Mouse (Mus musculus) inflammation-experienced regulatory T-cells, adult 6 months (primary cell): ENCODE measurements around the gene Mier1. TPM values are rescaled to one million over a fixed set of nuclear protein-coding genes. Genes with fewer than 3 reads are reported as not detected.

Source experiments
- ATAC-seq: one replicate; pipeline ENCODE4 v1.8.0; 2017
- polyA plus RNA-seq, 3 experiments: library from polyadenylated mRNA; unstranded; fragments of 100-300 nt; shearing (Covaris generic); gene quantifications; one replicate each; pipeline ENCODE4 v1.2.1; 2017

The Mier1 gene
- polyA plus RNA-seq: 10 to 100 TPM; 67.5 to 88.1 (median 83.0) TPM

GRCm38 (mm10) chr4:103114184-103115111 lies at the start of gene Mier1, which contains the start of gene Wdr78:
TSS of gene Mier1 (plus strand) at chr4:103114390.
TSS of gene Wdr78 (minus strand) at chr4:103114555.
- peak; percentile 91 for ATAC-seq

- ATAC-seq: no peak
Measured at GRCm38 (mm10) chr4:103064421-103064820, 49.8 kb upstream of the Mier1 start.

GRCm38 (mm10) chr4:103064976-103065375 lies 49.2 kb upstream of the Mier1 start:
- ATAC-seq: no peak

GRCm38 (mm10) chr4:103067906-103068655 lies 46.1 kb upstream of the Mier1 start:
- ATAC-seq: no peak

GRCm38 (mm10) chr4:103070631-103071030 lies 43.6 kb upstream of the Mier1 start:
- no peak for ATAC-seq

GRCm38 (mm10) chr4:103085237-103085636 lies 29.0 kb upstream of the Mier1 start:
- no peak for ATAC-seq

GRCm38 (mm10) chr4:103095921-103096320 lies 18.3 kb upstream of the Mier1 start:
- peak; percentile 75 for ATAC-seq

- no peak for ATAC-seq
Measured at GRCm38 (mm10) chr4:103098532-103098931, 15.7 kb upstream of the Mier1 start.

GRCm38 (mm10) chr4:103112651-103113050 lies 1.5 kb upstream of the Mier1 start:
- ATAC-seq: no peak

GRCm38 (mm10) chr4:103113402-103113801 lies 788 bp upstream of the Mier1 start:
- ATAC-seq: no peak

- peak; percentile 0 for ATAC-seq
Measured at GRCm38 (mm10) chr4:103118888-103119228, 4.7 kb downstream of the Mier1 start.

- ATAC-seq: peak; percentile 32
Measured at GRCm38 (mm10) chr4:103119229-103120027, 5.2 kb downstream of the Mier1 start.

- peak; percentile 15 for ATAC-seq
Measured at GRCm38 (mm10) chr4:103120028-103120384, 5.8 kb downstream of the Mier1 start.

GRCm38 (mm10) chr4:103120395-103120794 lies 6.2 kb downstream of the Mier1 start:
- ATAC-seq: no peak

- peak; percentile 8 for ATAC-seq
Measured at GRCm38 (mm10) chr4:103120874-103121389, 6.7 kb downstream of the Mier1 start.

GRCm38 (mm10) chr4:103123086-103123485 lies 8.9 kb downstream of the Mier1 start:
- ATAC-seq: peak; percentile 42

- no peak for ATAC-seq
Measured at GRCm38 (mm10) chr4:103123606-103124005, 9.4 kb downstream of the Mier1 start.

- no peak for ATAC-seq
Measured at GRCm38 (mm10) chr4:103126533-103126932, 12.3 kb downstream of the Mier1 start.

- no peak for ATAC-seq
Measured at GRCm38 (mm10) chr4:103136946-103137345, 22.8 kb downstream of the Mier1 start.

GRCm38 (mm10) chr4:103146339-103146738 lies 32.1 kb downstream of the Mier1 start:
- ATAC-seq: peak; percentile 78

GRCm38 (mm10) chr4:103151946-103152345 lies 37.8 kb downstream of the Mier1 start:
- ATAC-seq: no peak

GRCm38 (mm10) chr4:103158781-103159180 lies 44.6 kb downstream of the Mier1 start:
- no peak for ATAC-seq
